Mouse (Mus musculus) Patski (cell line): Measurements from ENCODE around the gene Crtc1. TPM values are rescaled to one million over a fixed set of nuclear protein-coding genes. Genes with fewer than 3 reads are reported as not detected.

Experiments
- ATAC-seq: fragments of 100-300 bp; one replicate; pipeline ENCODE4 v1.8.0; 2021
- CTCF ChIA-PET: fragments of 350-600 bp; sonication (Branson Sonifier 250); formaldehyde crosslinking; loops from one replicate; lab custom pipeline; 2022; ENCODE audit warnings: inconsistent platforms; lab: Charles Lee
- POLR2A ChIA-PET: fragments of 350-600 bp; sonication (Branson Sonifier 250); formaldehyde crosslinking; loops from one replicate; lab custom pipeline; 2022; ENCODE audit warnings: antibody characterized with exemption, inconsistent platforms; lab: Charles Lee
- DNase-seq: peaks from one replicate; pipeline ENCODE4 v3.0.0-alpha.2; 2011; ENCODE audit warnings: low read depth, low spot score
- H3K27me3 ChIP-seq: fragments of 371-371 bp; one replicate; pipeline ENCODE4 v1.5.1; 2021
- CTCF ChIP-seq: fragments of 100-300 bp; IDR thresholded peaks from one replicate; pipeline ENCODE4 v1.5.1; 2021
- in situ Hi-C: fragments of 300-500 bp; cut with MboI; formaldehyde crosslinking; loops from 3 replicates; pipeline ENCODE4 v1.11.1; 2018; ENCODE audit warnings: low pct_unique_long_range_greater_than_20kb, mixed read lengths
- polyA plus RNA-seq: library from polyadenylated mRNA; unstranded; gene quantifications from one replicate; pipeline ENCODE4 v1.2.3, GENCODE M21; 2021

Crtc1 gene
- polyA plus RNA-seq, 1 experiment from 2014 or later: 12.0 TPM

DNA sequence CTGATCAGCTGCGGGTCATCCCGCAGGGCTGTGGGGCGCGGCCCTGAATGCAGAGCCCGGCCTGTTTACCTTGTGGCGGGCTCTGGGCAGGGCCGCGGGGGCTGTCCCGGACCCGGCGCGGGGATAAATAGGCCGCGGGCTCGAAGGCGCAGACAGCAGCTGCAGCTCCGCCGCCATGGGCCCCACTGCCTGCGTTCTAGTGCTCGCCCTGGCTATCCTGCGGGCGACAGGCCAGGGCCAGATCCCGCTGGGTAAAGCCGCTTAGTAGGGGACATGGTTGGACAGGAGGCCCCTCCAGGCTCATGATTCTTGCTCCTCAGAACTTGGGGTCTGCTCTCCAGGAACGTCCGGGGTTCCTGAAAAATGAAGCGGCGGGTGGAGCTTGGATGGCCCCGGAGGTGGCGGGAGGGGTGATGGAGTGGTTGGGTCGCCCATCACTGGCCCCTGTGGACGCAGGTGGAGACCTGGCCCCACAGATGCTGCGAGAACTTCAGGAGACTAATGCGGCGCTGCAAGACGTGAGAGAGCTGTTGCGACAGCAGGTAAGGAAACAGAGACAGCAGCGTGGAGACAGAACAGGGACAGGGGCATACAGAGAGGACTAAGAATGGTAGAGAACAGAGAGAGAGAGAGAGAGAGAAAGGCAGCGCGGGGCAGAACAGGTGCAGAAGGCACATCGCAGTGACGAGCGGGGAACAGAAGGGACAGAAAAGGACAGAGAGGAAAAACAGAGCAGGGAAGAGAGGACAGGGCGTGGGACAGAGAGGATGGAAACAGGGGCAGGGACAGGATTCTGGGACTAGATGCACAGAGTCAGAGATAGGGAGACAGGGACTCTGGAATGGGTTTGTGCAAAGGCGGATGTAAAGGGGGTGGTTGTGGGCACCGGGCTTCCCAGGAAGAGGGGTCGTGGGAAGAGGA is 65.7 kb downstream of the Crtc1 start, which contains the start of gene Comp:
Gene Comp, plus strand, starts transcription at position 162 of the 921 bp plus-strand sequence.
- CTCF ChIA-PET: interaction anchor here (2.0 kb wide), 1 partner anchor 10 kb away, joined by 9 read pairs; no protein-coding TSS in a partner anchor
- in situ Hi-C loops: loop anchor here (10.0 kb wide), 1 partner anchor 1841 kb away; the partner anchor contains the start of genes Cib3, Fam32a and Gm11034
- no peaks in the 10 kb centered on the region for H3K27me3 ChIP-seq
- DNase-seq: no peak
- no peak for TF ChIP-seq CTCF
- POLR2A ChIA-PET: interaction anchor here (0.9 to 1.7 kb wide), 3 partner anchors 10 to 132 kb away, joined by 5 to 6 read pairs (median 6); partner anchors contain the start of genes Rex1bd and Upf1
- no peak for ATAC-seq

DNA sequence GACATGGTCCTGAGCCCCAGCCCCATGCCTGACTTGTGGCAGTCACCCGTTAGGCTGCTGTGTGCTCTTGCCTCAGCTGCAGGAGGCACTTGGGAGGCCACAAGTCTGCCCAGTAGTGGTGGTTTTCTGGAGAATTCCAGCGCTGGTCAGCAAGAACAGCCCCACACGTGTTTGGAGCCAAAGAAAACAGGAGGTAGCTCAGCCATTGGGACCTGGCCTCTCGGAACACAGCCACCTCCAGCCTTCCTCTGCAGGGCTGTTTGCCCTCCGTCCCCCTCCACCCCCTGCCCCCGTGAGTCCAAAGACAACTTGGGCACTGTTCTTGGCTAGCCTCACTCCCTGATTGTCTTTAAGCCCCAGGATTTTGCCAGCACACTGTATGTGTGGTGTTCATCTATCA is 67.4 kb downstream of the Crtc1 start:
- DNase-seq: no peak
- POLR2A ChIA-PET: interaction anchor here (1.4 to 1.6 kb wide), 2 partner anchors 8 to 19 kb away, joined by 6 to 8 read pairs; partner anchors contain the start of gene Upf1
- H3K27me3 ChIP-seq: no peaks in the 10 kb centered on the region

DNA sequence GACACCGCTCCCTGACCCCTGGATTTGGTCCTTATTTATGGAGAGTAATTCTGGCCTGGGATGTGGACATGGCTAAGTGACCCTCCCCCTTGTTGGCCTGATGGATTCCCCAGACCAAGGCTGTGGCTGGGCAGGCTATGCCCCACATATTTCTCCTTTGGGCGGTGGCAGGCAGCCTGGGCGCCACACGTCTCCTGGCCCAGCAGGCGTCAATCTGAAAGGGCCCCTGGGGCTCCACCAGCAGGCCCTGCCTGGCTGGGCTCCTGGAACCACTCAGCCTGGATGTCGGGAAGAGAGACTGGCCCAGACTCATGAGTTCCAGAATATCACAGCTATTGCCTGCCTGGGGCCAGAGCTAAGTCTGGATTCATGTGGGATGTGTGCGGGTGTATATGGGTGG is 68.9 kb downstream of the Crtc1 start:
- in situ Hi-C loops: loop anchor here (10.0 kb wide), 1 partner anchor 1844 kb away; the partner anchor contains the start of genes Cib3, Fam32a and Gm11034
- H3K27me3 ChIP-seq: no peaks in the 10 kb centered on the region
- CTCF ChIA-PET: no interaction called here
- DNase-seq (no peak), ATAC-seq (no peak)
- no peak for TF ChIP-seq CTCF
- POLR2A ChIA-PET: no interaction called here

More for the DNA sequence above, 67.4 kb downstream of the Crtc1 start:
- in situ Hi-C loops: loop anchor here (10.0 kb wide), 1 partner anchor 1843 kb away; the partner anchor contains the start of genes Cib3, Fam32a and Gm11034
- no peak for TF ChIP-seq CTCF
- CTCF ChIA-PET: interaction anchor here (0.8 to 2.0 kb wide), 3 partner anchors 11 to 133 kb away, joined by 3 to 9 read pairs (median 4); no protein-coding TSS in a partner anchor
- ATAC-seq: peak; percentile 63

DNA sequence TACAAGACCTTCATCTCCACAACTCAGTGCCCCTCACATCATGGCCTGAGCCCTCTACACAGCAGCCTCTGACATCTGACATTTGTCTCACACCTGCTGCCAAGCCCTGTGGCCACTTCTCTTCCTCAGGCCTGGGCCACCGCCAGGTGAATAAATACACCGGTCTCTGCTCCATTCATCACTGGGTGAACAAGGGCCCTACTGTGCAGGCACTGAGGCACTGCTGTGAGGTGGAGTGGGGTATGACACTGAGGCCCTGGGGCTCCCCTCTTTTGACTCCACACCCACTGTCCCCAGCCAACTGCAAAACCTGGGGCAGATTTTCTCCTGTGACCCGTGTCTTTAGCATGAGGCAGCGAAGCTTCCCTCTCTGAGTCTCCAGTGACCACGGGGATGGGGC is 72.8 kb downstream of the Crtc1 start:
- ChIA-PET POLR2A (interaction anchor here (1.0 kb wide), 1 partner anchor 14 kb away, joined by 4 read pairs; the partner anchor contains the start of gene Upf1), CTCF (interaction anchor here (1.5 kb wide), 1 partner anchor 17 kb away, joined by 3 read pairs; no protein-coding TSS in a partner anchor)
- no peak for TF ChIP-seq CTCF
- no peaks in the 10 kb centered on the region for H3K27me3 ChIP-seq
- ATAC-seq: no peak
- DNase-seq: no peak
- in situ Hi-C loops: no loop called here

DNA sequence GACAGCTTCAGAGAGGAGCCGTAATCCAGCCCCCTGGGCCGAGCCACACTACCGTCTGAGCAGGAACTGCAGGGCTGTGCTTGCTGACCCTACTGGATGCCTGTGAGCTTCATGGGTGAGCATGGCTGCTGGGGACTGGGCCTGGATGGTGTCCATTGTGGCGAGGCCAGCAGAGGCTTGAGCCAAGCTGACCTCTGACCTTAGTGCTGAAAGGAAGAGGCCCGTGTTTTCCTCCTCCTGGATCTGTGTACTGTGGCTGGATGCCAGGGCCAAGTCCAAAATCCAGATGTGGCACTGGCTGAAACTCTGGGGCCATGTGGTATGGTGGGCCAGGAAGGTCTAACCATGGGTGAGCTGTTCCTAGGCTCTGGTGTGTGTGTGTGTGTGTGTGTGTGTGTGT is 75.3 kb downstream of the Crtc1 start:
- ATAC-seq (no peak), DNase-seq (no peak)
- in situ Hi-C loops: no loop called here
- TF ChIP-seq CTCF: no peak
- POLR2A ChIA-PET: interaction anchor here (0.7 to 1.3 kb wide), 3 partner anchors 9 to 11 kb away, joined by 3 to 6 read pairs (median 3); partner anchors contain the start of gene Upf1
- CTCF ChIA-PET: interaction anchor here (0.9 kb wide), 1 partner anchor 10 kb away, joined by 3 read pairs; the partner anchor contains the start of gene Upf1
- H3K27me3 ChIP-seq: no peaks in the 10 kb centered on the region

DNA sequence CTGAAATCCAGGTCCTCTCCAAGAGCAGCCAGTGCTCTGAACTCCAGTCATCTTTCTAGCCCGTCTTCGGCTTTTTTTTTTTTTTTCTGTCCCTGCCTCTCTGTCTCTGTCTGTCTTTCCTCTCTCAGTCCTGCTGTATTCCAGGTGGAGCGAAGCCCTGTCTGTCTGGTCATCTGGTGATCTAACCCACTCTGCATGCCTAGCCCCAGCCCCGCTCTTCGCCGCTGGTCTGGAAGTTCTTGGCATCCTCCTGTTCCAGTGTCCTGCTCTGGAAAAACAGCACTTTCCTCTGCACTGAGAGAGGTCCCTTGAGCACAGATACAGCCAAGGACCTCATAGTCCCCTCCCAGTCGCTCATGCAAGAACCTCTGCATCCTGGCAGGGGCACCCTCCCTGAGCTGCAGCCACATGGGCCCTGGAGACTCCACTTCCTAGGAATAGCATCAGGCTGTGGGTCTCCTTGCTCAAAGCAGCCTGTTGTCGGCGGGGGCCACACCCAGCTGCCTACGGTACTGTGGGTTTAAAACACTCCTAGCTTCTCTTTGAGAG is 77.8 kb downstream of the Crtc1 start:
- DNase-seq: no peak
- H3K27me3 ChIP-seq: no peaks in the 10 kb centered on the region
- ChIA-PET POLR2A (no interaction called here), CTCF (interaction anchor here (1.0 kb wide), 1 partner anchor 9 kb away, joined by 8 read pairs; the partner anchor contains the start of gene Upf1)
- TF ChIP-seq CTCF: no peak
- in situ Hi-C loops: no loop called here
- ATAC-seq: no peak

DNA sequence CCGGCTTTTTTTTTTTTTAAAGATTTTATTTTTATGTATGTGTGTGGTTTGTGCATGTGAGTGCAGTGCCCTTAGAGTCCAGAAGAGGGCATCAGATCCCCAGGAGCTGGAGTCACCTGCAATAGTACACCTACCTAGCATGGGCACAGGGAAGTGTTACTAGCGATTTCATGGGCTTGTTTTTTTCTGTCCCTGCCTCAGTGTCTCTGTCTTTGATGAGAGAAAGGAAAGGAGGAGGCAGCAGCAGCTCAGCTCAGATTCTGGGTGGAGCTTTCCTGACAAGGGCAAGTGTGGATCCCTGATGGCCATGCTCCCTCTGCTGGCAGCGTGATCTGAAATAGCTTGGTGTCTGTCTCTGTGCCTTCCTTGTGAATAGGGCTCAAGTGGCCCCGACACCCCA is 78.6 kb downstream of the Crtc1 start:
- H3K27me3 ChIP-seq: no peaks in the 10 kb centered on the region
- DNase-seq (no peak), ATAC-seq (no peak)
- ChIA-PET CTCF (no interaction called here), POLR2A (no interaction called here)
- no peak for TF ChIP-seq CTCF
- in situ Hi-C loops: no loop called here

DNA sequence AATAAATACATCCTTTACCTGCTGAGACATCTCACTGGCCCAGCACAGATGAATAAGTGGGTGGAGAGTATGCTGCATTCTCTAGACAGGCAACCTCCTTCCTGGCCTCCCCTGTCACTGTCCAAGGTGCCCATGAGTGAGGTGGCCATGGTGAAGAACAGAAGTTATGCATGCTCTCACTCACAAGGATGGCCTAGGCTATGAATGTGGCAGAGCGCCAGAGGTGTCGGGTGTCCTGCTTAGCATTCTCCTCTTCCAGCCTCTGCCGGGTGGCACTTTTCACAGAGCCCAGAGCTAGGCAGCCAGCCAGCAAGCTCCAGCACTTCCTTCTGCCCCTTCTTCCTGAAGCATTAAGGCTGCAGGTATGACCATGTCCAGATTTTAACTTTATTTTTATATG is 80.0 kb downstream of the Crtc1 start:
- in situ Hi-C loops: no loop called here
- TF ChIP-seq CTCF: no peak
- CTCF ChIA-PET: no interaction called here
- ATAC-seq (peak; percentile 66), DNase-seq (peak; percentile 46)
- POLR2A ChIA-PET: no interaction called here
- H3K27me3 ChIP-seq: no peaks in the 10 kb centered on the region

DNA sequence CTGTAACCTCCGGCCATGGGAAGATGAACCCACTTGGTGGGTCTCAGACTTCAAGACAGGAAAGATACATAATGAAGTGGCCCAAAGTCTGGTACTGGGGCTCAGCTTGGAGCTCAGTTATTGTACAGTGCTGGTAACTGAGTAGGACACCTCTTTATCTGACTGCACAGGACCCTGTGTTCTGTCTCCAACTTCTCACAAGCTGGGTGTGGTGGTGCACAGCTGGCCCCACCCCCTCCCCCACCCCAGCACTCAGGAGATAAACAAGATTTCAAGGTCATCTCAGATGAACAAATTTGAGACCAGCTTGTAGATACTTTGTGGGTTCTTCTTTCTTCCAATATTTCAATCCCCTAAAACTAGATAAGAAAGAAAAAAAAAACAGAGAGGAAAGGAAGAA is 83.3 kb downstream of the Crtc1 start:
- no peak for DNase-seq
- ChIA-PET POLR2A (no interaction called here), CTCF (no interaction called here)
- in situ Hi-C loops: no loop called here
- no peaks in the 10 kb centered on the region for H3K27me3 ChIP-seq
- no peak for TF ChIP-seq CTCF
- no peak for ATAC-seq

DNA sequence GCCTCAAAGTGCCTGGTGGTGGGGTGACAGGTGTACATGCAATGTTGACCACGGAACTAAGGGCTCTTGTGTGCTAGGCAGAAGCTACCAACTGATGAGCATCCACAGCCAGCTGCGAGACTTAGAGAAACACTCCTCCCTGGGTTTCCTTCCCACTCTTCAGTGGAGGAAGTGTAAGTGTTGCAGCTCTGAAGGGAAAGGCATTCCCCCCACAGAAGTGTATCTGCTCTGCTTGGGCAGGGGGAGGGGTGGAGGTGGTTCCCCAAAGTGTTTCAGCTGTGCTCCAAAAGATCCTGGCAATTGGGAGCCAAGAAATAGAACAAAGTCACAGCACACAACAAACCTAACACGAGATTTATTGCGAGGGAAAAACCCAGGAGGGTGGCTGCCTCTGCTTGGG is 85.4 kb downstream of the Crtc1 start:
- in situ Hi-C loops: no loop called here
- no peaks in the 10 kb centered on the region for H3K27me3 ChIP-seq
- ATAC-seq (no peak), DNase-seq (no peak)
- ChIA-PET CTCF (interaction anchor here (1.1 to 1.8 kb wide), 3 partner anchors 10 to 152 kb away, joined by 3 to 7 read pairs (median 3); partner anchors contain the start of gene Rex1bd), POLR2A (interaction anchor here (1.3 to 2.3 kb wide), 2 partner anchors 10 to 18 kb away, joined by 3 to 8 read pairs; no protein-coding TSS in a partner anchor)
- TF ChIP-seq CTCF: no peak
